Mouse (Mus musculus) kidney, embryonic 14.5 days (tissue): ENCODE data around the gene Vpreb3. TPM values are rescaled to one million over a fixed set of nuclear protein-coding genes. Genes with fewer than 3 reads are reported as not detected.

Experiments
- polyA plus RNA-seq: library from polyadenylated mRNA; unstranded; fragments of >200 nt; fragmentation: Nextera tagmentation; extraction: Ambion mirVana; gene quantifications from 2 replicates; pipeline ENCODE4 v1.2.1, GENCODE M21; 2014

Vpreb3 gene
- polyA plus RNA-seq, 1 experiment from 2014 or later = 1.1 TPM

Other genes with a start within 250 kb of the Vpreb3 start
- 32.3 and 37.7 TPM in 2 replicates for gene Cabin1, start 178.7 kb upstream of the Vpreb3 start, polyA plus RNA-seq
- 75.7 and 90.4 TPM in 2 replicates for gene Ddt, start 169.6 kb upstream of the Vpreb3 start, polyA plus RNA-seq
- gene Gm20441, start 162.1 kb upstream of the Vpreb3 start, polyA plus RNA-seq = not detected in 2 replicates
- gene Gstt3, start 161.6 kb upstream of the Vpreb3 start, polyA plus RNA-seq = 29.7 and 43.4 TPM in 2 replicates
- 10.6 and 12.1 TPM in 2 replicates for gene Gstt1, start 144.5 kb upstream of the Vpreb3 start, polyA plus RNA-seq
- not detected in 2 replicates for gene Gstt4, start 120.5 kb upstream of the Vpreb3 start, polyA plus RNA-seq
- 28.2 and 29.1 TPM in 2 replicates for gene Gstt2, start 105.6 kb upstream of the Vpreb3 start, polyA plus RNA-seq
- gene Mif, start 82.8 kb upstream of the Vpreb3 start, polyA plus RNA-seq = 2,350 and 2,543 TPM in 2 replicates
- 3.2 and 4.1 TPM in 2 replicates for gene Derl3, start 49.6 kb upstream of the Vpreb3 start, polyA plus RNA-seq
- gene Smarcb1, start 21.4 kb upstream of the Vpreb3 start, polyA plus RNA-seq = 176 and 238 TPM in 2 replicates
- gene Chchd10, start 9.9 kb upstream of the Vpreb3 start, polyA plus RNA-seq = 94.4 and 99.4 TPM in 2 replicates
- 43.7 and 53.9 TPM in 2 replicates for gene Mmp11, start 6.6 kb upstream of the Vpreb3 start, polyA plus RNA-seq
- gene Gm867, start 2.4 kb upstream of the Vpreb3 start, polyA plus RNA-seq = 0.35 TPM in 1 of 2 replicates, not detected in the other
- not detected in 2 replicates for gene Gm5134, start 11.5 kb downstream of the Vpreb3 start, polyA plus RNA-seq
- gene Zfp280b, start 89.6 kb downstream of the Vpreb3 start, polyA plus RNA-seq = 16.7 and 24.9 TPM in 2 replicates
- 0.30 TPM in 1 of 2 replicates, not detected in the other for gene Slc5a4b, start 167.9 kb downstream of the Vpreb3 start, polyA plus RNA-seq
- gene Slc5a4a, start 204.4 kb downstream of the Vpreb3 start, polyA plus RNA-seq = not detected in 2 replicates